8 mouse cellular contexts compared by ENCODE assay signal in the genomic region with DNA sequence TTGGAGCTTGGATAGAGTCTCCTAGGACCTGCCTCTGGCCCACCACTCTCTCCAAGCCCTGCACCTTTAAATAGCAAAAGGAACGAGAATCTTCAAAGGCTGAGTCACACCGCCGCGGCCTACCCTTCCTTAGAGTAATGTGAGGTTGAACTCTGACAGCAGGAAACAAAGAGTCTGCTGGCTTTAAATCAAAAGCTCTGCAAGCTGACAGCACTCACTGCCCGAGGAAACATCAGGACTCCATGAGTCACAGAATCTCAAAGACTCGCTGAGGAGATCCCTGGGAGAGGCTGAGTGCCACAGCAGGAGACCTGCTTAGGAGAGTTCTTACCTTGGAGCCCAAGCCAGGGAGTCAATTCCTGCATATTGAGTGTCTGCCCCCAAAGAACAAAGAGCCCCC. TPM values are rescaled to one million over a fixed set of nuclear protein-coding genes. Genes with fewer than 3 reads are reported as not detected.
DNase-seq lines count a peak whose midpoint lies in the region; ATAC-seq lines count a peak whose summit lies in the region.

No protein-coding gene starts in this region.

- H3K36me3 ChIP-seq in hindbrain, embryonic 10.5 days: no peaks in the 10 kb centered on the region
- H3K36me3 ChIP-seq in hindbrain, embryonic 16.5 days (ENCODE audit: control insufficient read depth, insufficient read depth, low read length): no peaks in the 10 kb centered on the region
- no peaks in the 10 kb centered on the region for H3K36me3 ChIP-seq in limb, embryonic 15.5 days

- H3K9me3 ChIP-seq in hindbrain, embryonic 10.5 days: no peaks in the 10 kb centered on the region
- H3K9me3 ChIP-seq in hindbrain, embryonic 16.5 days (ENCODE audit: control insufficient read depth, low read length): no peaks in the 10 kb centered on the region
- H3K9me3 ChIP-seq in limb, embryonic 15.5 days: no peaks in the 10 kb centered on the region

- no peak overlapping the region for H3K9ac ChIP-seq in hindbrain, embryonic 16.5 days (ENCODE audit: low read depth, low read length)
- no peak overlapping the region for H3K9ac ChIP-seq in limb, embryonic 15.5 days

- peaks cover 66% of the 10 kb centered on the region for H3K4me1 ChIP-seq in hindbrain, embryonic 10.5 days (replicated peaks)
- peaks cover 22% of the 10 kb centered on the region for H3K4me1 ChIP-seq in hindbrain, embryonic 16.5 days (ENCODE audit: control insufficient read depth, insufficient read depth, low read depth, low read length)
- H3K4me1 ChIP-seq in limb, embryonic 15.5 days: peaks cover 58% of the 10 kb centered on the region

- 6% methylated on average over 6 of the region's 6 CpGs for WGBS in hindbrain, embryonic 10.5 days
- WGBS in hindbrain, embryonic 16.5 days: 12% methylated on average over 6 of the region's 6 CpGs
- 9% methylated on average over 6 of the region's 6 CpGs for WGBS in limb, embryonic 15.5 days

- H3K27ac ChIP-seq in hindbrain, embryonic 10.5 days: peak overlapping the region; percentile 78
- no peak overlapping the region for H3K27ac ChIP-seq in hindbrain, embryonic 16.5 days (ENCODE audit: low read depth, low read length)
- H3K27ac ChIP-seq in limb, embryonic 15.5 days: peak overlapping the region; percentile 82

- ATAC-seq in hindbrain, embryonic 16.5 days: no peak
- ATAC-seq in common myeloid progenitor, adult 5-6 weeks (replicated peaks; ENCODE audit: low read depth, poor library complexity, severe bottlenecking): peak; percentile 50
- no peak for ATAC-seq in limb, embryonic 15.5 days (ENCODE audit: insufficient number of reproducible peaks, low FRiP score, low TSS enrichment, low read depth)

- no peak overlapping the region for H3K4me3 ChIP-seq in hindbrain, embryonic 10.5 days
- H3K4me3 ChIP-seq in hindbrain, embryonic 16.5 days (ENCODE audit: low read length): no peak overlapping the region
- no peak overlapping the region for H3K4me3 ChIP-seq in limb, embryonic 15.5 days

- no peaks in the 10 kb centered on the region for H3K27me3 ChIP-seq in hindbrain, embryonic 10.5 days (ENCODE audit: insufficient read depth, poor library complexity, severe bottlenecking)
- H3K27me3 ChIP-seq in hindbrain, embryonic 16.5 days (replicated peaks; ENCODE audit: control insufficient read depth, insufficient read depth, low read length): no peaks in the 10 kb centered on the region
- no peaks in the 10 kb centered on the region for H3K27me3 ChIP-seq in limb, embryonic 15.5 days

- H3K4me2 ChIP-seq in hindbrain, embryonic 16.5 days (ENCODE audit: low read length): no peak overlapping the region
- no peak overlapping the region for H3K4me2 ChIP-seq in limb, embryonic 15.5 days

- intact Hi-C loops in heart, postnatal 14 days (cut with DNase I): no loop called here

- DNase-seq in hindbrain, embryonic 10.5 days (ENCODE audit: low spot score): peak; percentile 25
- DNase-seq in heart, postnatal 14 days: peak; percentile 14 to 36
- DNase-seq in neural tube, embryonic 10.5 days (ENCODE audit: extremely low spot score, low spot score): peak; percentile 57
- DNase-seq in frontal cortex, adult 2 months (ENCODE audit: extremely low spot score in 1 of 2, low spot score in 1 of 2): no peak
- no peak for DNase-seq in layer of hippocampus, postnatal 36 days

RNA-seq across cellular contexts. Expression of a gene that starts 12.7 kb away (rescaled TPM):
- polyA plus RNA-seq in hindbrain, embryonic 10.5 days (2016; fragmentation: Nextera tagmentation; extraction: Ambion mirVana): 333 and 352 TPM in 2 replicates
- 290 and 322 TPM in 2 replicates for polyA plus RNA-seq in hindbrain, embryonic 16.5 days (2015; fragmentation: Nextera tagmentation; extraction: Ambion mirVana)
- total RNA-seq in common myeloid progenitor, adult 5-6 weeks (2017): 115 and 135 TPM in 2 replicates
- total RNA-seq in heart, postnatal 14 days (2021): 10 to 100 TPM; 24.8 to 27.2 TPM
- polyA plus RNA-seq in limb, embryonic 15.5 days (2015; fragmentation: Nextera tagmentation; extraction: Ambion mirVana): 200 and 221 TPM in 2 replicates
- polyA plus RNA-seq in frontal cortex, adult 2 months (2012; rRNA removed): 626 and 656 TPM in 2 replicates
- total RNA-seq in layer of hippocampus, postnatal 36 days (2021): 100 to 1,000 TPM; 621 to 658 TPM

RNA-seq across cellular contexts. Expression of a gene that starts 52.1 kb away (rescaled TPM):
- polyA plus RNA-seq in hindbrain, embryonic 10.5 days (2016; fragmentation: Nextera tagmentation; extraction: Ambion mirVana): 0.09 TPM in 1 of 2 replicates, not detected in the other
- polyA plus RNA-seq in hindbrain, embryonic 16.5 days (2015; fragmentation: Nextera tagmentation; extraction: Ambion mirVana): 0.16 and 0.21 TPM in 2 replicates
- total RNA-seq in common myeloid progenitor, adult 5-6 weeks (2017): 0.14 and 0.15 TPM in 2 replicates
- total RNA-seq in heart, postnatal 14 days (2021): 10 to 100 TPM; 13.1 to 14.0 TPM
- polyA plus RNA-seq in limb, embryonic 15.5 days (2015; fragmentation: Nextera tagmentation; extraction: Ambion mirVana): 0.20 and 0.41 TPM in 2 replicates
- 0.27 and 0.30 TPM in 2 replicates for polyA plus RNA-seq in frontal cortex, adult 2 months (2012; rRNA removed)
- 1 to 10 TPM; 1.7 to 2.7 TPM for total RNA-seq in layer of hippocampus, postnatal 36 days (2021)

Comparison
In these comparisons a context has a peak if more than half of its experiments do, and no peak if none do; other contexts are left out.
1. DNase-seq: peak in hindbrain, embryonic 10.5 days (single experiment), heart, postnatal 14 days (2 of 2) and neural tube, embryonic 10.5 days (single experiment); none in frontal cortex, adult 2 months (0 of 2) and layer of hippocampus, postnatal 36 days (0 of 2).